Mouse (Mus musculus) limb, embryonic 14.5 days (tissue): ENCODE data around the gene Ccdc61. TPM values are rescaled to one million over a fixed set of nuclear protein-coding genes. Genes with fewer than 3 reads are reported as not detected.

Experiments used
- ATAC-seq: fragments of 200-750 bp; cut with Nextera tagmentation; 2 replicates; pipeline ENCODE4 v1.8.0; 2017; ENCODE audit warnings: low read depth, moderate number of reproducible peaks, moderate TSS enrichment; ENCODE audit not compliant: low FRiP score
- DNase-seq: peaks from one replicate; pipeline ENCODE4 v3.0.0-alpha.2; 2015; ENCODE audit warnings: low spot score
- H3K27ac ChIP-seq: fragments of 300-500 bp; sonication (generic); replicated peaks from 2 replicates; pipeline ENCODE4 v1.5.1; 2014; ENCODE audit warnings: low read depth, mild to moderate bottlenecking, low read length, moderate library complexity, mixed read lengths
- H3K27me3 ChIP-seq: fragments of 300-500 bp; sonication (generic); 2 replicates; pipeline ENCODE4 v1.6.1; 2014; ENCODE audit warnings: low read length, mixed read lengths; ENCODE audit not compliant: control insufficient read depth, insufficient read depth
- H3K36me3 ChIP-seq: fragments of 300-500 bp; sonication (generic); 2 replicates; pipeline ENCODE4 v1.6.1; 2014; ENCODE audit warnings: mild to moderate bottlenecking, low read length, moderate library complexity, mixed read lengths; ENCODE audit not compliant: control insufficient read depth, insufficient read depth
- H3K4me1 ChIP-seq: fragments of 300-500 bp; sonication (generic); 2 replicates; pipeline ENCODE4 v1.6.1; 2014; ENCODE audit warnings: antibody characterized with exemption, low read length, mixed read lengths; ENCODE audit not compliant: control insufficient read depth, insufficient read depth
- H3K4me2 ChIP-seq: fragments of 300-500 bp; sonication (generic); replicated peaks from 2 replicates; pipeline ENCODE4 v1.6.1; 2014; ENCODE audit warnings: low read depth, mild to moderate bottlenecking, low read length, moderate library complexity; ENCODE audit not compliant: severe bottlenecking
- H3K4me3 ChIP-seq: fragments of 300-500 bp; sonication (generic); replicated peaks from 2 replicates; pipeline ENCODE4 v1.5.1; 2014; ENCODE audit warnings: low read length
- H3K9ac ChIP-seq: fragments of 300-500 bp; sonication (generic); 2 replicates; pipeline ENCODE4 v1.6.1; 2014; ENCODE audit warnings: mild to moderate bottlenecking, low read depth, low read length, moderate library complexity; ENCODE audit not compliant: severe bottlenecking
- H3K9me3 ChIP-seq: fragments of 300-500 bp; sonication (generic); 2 replicates; pipeline ENCODE4 v1.6.1; 2016; ENCODE audit warnings: low read length; ENCODE audit not compliant: control insufficient read depth
- POLR2A ChIP-seq: fragments of 200-500 bp; IDR thresholded peaks from 2 replicates; pipeline ENCODE4 v1.8.0; 2012; ENCODE audit warnings: inconsistent platforms, mild to moderate bottlenecking, moderate library complexity, borderline replicate concordance; ENCODE audit not compliant: insufficient read depth, insufficient read length; ENCODE audit errors: extremely low read depth
- WGBS: fragments of 180-500 bp; shearing (Covaris S2); extraction: QIAGEN DNeasy Blood & Tissue Kit; methylation state at CpG from one replicate; pipeline ENCODE4 v1.1.7; 2014; 5-methylcytosine and 5-hydroxymethylcytosine counted together
- polyA plus RNA-seq, 2 experiments: library from polyadenylated mRNA; depleted of rRNA in 1 of 2; stranded (reverse) in 1 of 2; unstranded in 1 of 2; fragments of >200 nt; fragmentation: Nextera tagmentation in 1 of 2; extraction: Ambion mirVana in 1 of 2; gene quantifications; 2 replicates each; pipeline versions ENCODE4 v1.2.1 to v1.2.3; 2012 to 2014

Ccdc61 gene
- polyA plus RNA-seq, 2 experiments = 23.9 to 46.7 TPM

- no peak for DNase-seq
- no peak overlapping the region for H3K9ac ChIP-seq
- no peak overlapping the region for H3K4me2 ChIP-seq
- no peaks in the 10 kb centered on the region for H3K36me3 ChIP-seq
- no peak overlapping the region for H3K27ac ChIP-seq
- no peak overlapping the region for H3K4me3 ChIP-seq
- TF ChIP-seq POLR2A = no peak
- no peak for ATAC-seq
- peaks cover 3% of the 10 kb centered on the region; the same call in 1 of the 2 replicates for H3K4me1 ChIP-seq
- H3K9me3 ChIP-seq = no peaks in the 10 kb centered on the region
- peaks cover 49% of the 10 kb centered on the region for H3K27me3 ChIP-seq
- WGBS = 17% methylated on average over 4 of the region's 4 CpGs
These were observed 13.5 kb upstream of the Ccdc61 start for GRCm38 (mm10) chr7:18923711-18924191.

- Histone ChIP-seq H3K4me3 (no peak overlapping the region), H3K27me3 (peaks cover 49% of the 10 kb centered on the region), H3K36me3 (no peaks in the 10 kb centered on the region), H3K4me2 (no peak overlapping the region), H3K4me1 (peaks cover 3% of the 10 kb centered on the region; the same call in 1 of the 2 replicates), H3K27ac (no peak overlapping the region), H3K9ac (no peak overlapping the region), H3K9me3 (no peaks in the 10 kb centered on the region)
- no peak for TF ChIP-seq POLR2A
- 72% methylated on average over 11 of the region's 11 CpGs for WGBS
- ATAC-seq (no peak), DNase-seq (no peak)
These were observed 13.1 kb upstream of the Ccdc61 start for GRCm38 (mm10) chr7:18923267-18923666.

- Histone ChIP-seq H3K4me1 (peaks cover 3% of the 10 kb centered on the region; the same call in 1 of the 2 replicates), H3K27ac (no peak overlapping the region), H3K4me2 (no peak overlapping the region), H3K9ac (no peak overlapping the region), H3K36me3 (no peaks in the 10 kb centered on the region), H3K27me3 (peaks cover 47% of the 10 kb centered on the region), H3K9me3 (no peaks in the 10 kb centered on the region), H3K4me3 (no peak overlapping the region)
- no peak for TF ChIP-seq POLR2A
- ATAC-seq (no peak), DNase-seq (no peak)
- WGBS = 54% methylated on average over 5 of the region's 5 CpGs
These were observed 12.6 kb upstream of the Ccdc61 start for GRCm38 (mm10) chr7:18922807-18923206.

GRCm38 (mm10) chr7:18921069-18921468 lies 10.9 kb upstream of the Ccdc61 start:
- Histone ChIP-seq H3K27me3 (peaks cover 30% of the 10 kb centered on the region), H3K9ac (peak overlapping the region; percentile 34; the same call in 1 of the 2 replicates), H3K9me3 (no peaks in the 10 kb centered on the region), H3K27ac (no peak overlapping the region), H3K4me1 (peaks cover 2% of the 10 kb centered on the region; the same call in 1 of the 2 replicates), H3K4me2 (no peak overlapping the region), H3K4me3 (no peak overlapping the region), H3K36me3 (no peaks in the 10 kb centered on the region)
- no peak for DNase-seq
- TF ChIP-seq POLR2A = no peak
- ATAC-seq = no peak
- WGBS = 2% methylated on average over 12 of the region's 12 CpGs

- Histone ChIP-seq H3K27me3 (peaks cover 4% of the 10 kb centered on the region), H3K4me3 (no peak overlapping the region), H3K27ac (no peak overlapping the region), H3K36me3 (no peaks in the 10 kb centered on the region), H3K9ac (no peak overlapping the region), H3K9me3 (no peaks in the 10 kb centered on the region), H3K4me1 (no peaks in the 10 kb centered on the region), H3K4me2 (no peak overlapping the region)
- ATAC-seq = no peak
- DNase-seq = no peak
- 57% methylated on average over 3 of the region's 3 CpGs for WGBS
- TF ChIP-seq POLR2A = no peak
These were observed 7.7 kb upstream of the Ccdc61 start for GRCm38 (mm10) chr7:18917931-18918330.
